Mouse (Mus musculus): ENCODE data around the gene Impdh1. TPM values are rescaled to one million over a fixed set of nuclear protein-coding genes. Genes with fewer than 3 reads are reported as not detected.
"Not testable (repeated sequence)": the region's sequence is repeated elsewhere in the genome, so short reads cannot be mapped to it uniquely, and the experiment has no call there.

Gene Impdh1
- 10 to 100 TPM; 92.7 to 96.6 TPM for total RNA-seq (2021)

- intact Hi-C loops (cut with DNase I), result no loop called here
Measured at GRCm38 (mm10) chr6:29215881-29216501, at the start of gene Impdh1. Gene Impdh1 (minus strand): TSS chr6:29216364.

GRCm38 (mm10) chr6:29264456-29264781 lies 48.3 kb upstream of the Impdh1 start:
- intact Hi-C loops (cut with DNase I), result no loop called here

More at GRCm38 (mm10) chr6:29215881-29216501, at the start of gene Impdh1:
- peak; percentile 91 for DNase-seq

GRCm38 (mm10) chr6:29263650-29264455 lies 47.7 kb upstream of the Impdh1 start:
- intact Hi-C loops (cut with DNase I), result no loop called here
- DNase-seq, result peak; percentile 77

More at GRCm38 (mm10) chr6:29264456-29264781, 48.3 kb upstream of the Impdh1 start:
- no peak for DNase-seq

GRCm38 (mm10) chr6:29261831-29262230 lies 45.7 kb upstream of the Impdh1 start:
- intact Hi-C loops (cut with DNase I), result no loop called here
- no peak for DNase-seq

- DNase-seq, result no peak
- intact Hi-C loops (cut with DNase I), result no loop called here
Measured at GRCm38 (mm10) chr6:29259418-29259817, 43.3 kb upstream of the Impdh1 start.

- intact Hi-C loops (cut with DNase I), result no loop called here
- DNase-seq, result no peak
Measured at GRCm38 (mm10) chr6:29247072-29247471, 30.9 kb upstream of the Impdh1 start.

- DNase-seq, result no peak
- intact Hi-C loops (cut with DNase I), result no loop called here
Measured at GRCm38 (mm10) chr6:29246585-29246984, 30.4 kb upstream of the Impdh1 start.

GRCm38 (mm10) chr6:29246183-29246582 lies 30.0 kb upstream of the Impdh1 start:
- intact Hi-C loops (cut with DNase I), result no loop called here
- no peak for DNase-seq

GRCm38 (mm10) chr6:29245272-29246120 lies 29.3 kb upstream of the Impdh1 start:
- no peak for DNase-seq
- intact Hi-C loops (cut with DNase I), result no loop called here

GRCm38 (mm10) chr6:29242265-29242664 lies 26.1 kb upstream of the Impdh1 start:
- intact Hi-C loops (cut with DNase I), result no loop called here
- DNase-seq, result no peak

- DNase-seq, result no peak
- intact Hi-C loops (cut with DNase I), result no loop called here
Measured at GRCm38 (mm10) chr6:29241697-29242096, 25.5 kb upstream of the Impdh1 start.

GRCm38 (mm10) chr6:29240806-29241205 lies 24.6 kb upstream of the Impdh1 start:
- peak; percentile 51 for DNase-seq

GRCm38 (mm10) chr6:29234272-29234671 lies 18.1 kb upstream of the Impdh1 start:
- intact Hi-C loops (cut with DNase I), result no loop called here
- no peak for DNase-seq

More at GRCm38 (mm10) chr6:29240806-29241205, 24.6 kb upstream of the Impdh1 start:
- intact Hi-C loops (cut with DNase I), result no loop called here

GRCm38 (mm10) chr6:29233710-29234109 lies 17.5 kb upstream of the Impdh1 start:
- no peak for DNase-seq
- intact Hi-C loops (cut with DNase I), result no loop called here

- intact Hi-C loops (cut with DNase I), result no loop called here
- no peak for DNase-seq
Measured at GRCm38 (mm10) chr6:29232321-29232720, 16.2 kb upstream of the Impdh1 start.

GRCm38 (mm10) chr6:29231799-29232198 lies 15.6 kb upstream of the Impdh1 start:
- DNase-seq, result no peak
- intact Hi-C loops (cut with DNase I), result no loop called here

- intact Hi-C loops (cut with DNase I), result no loop called here
- DNase-seq, result no peak
Measured at GRCm38 (mm10) chr6:29230386-29230785, 14.2 kb upstream of the Impdh1 start.

- intact Hi-C loops (cut with DNase I), result no loop called here
- DNase-seq, result no peak
Measured at GRCm38 (mm10) chr6:29229265-29229913, 13.2 kb upstream of the Impdh1 start.

- DNase-seq; intact Hi-C loops (cut with DNase I): not testable (repeated sequence)
Measured at GRCm38 (mm10) chr6:29217717-29218116, 1.6 kb upstream of the Impdh1 start.

GRCm38 (mm10) chr6:29215181-29215580 lies 983 bp downstream of the Impdh1 start:
- intact Hi-C loops (cut with DNase I), result no loop called here
- no peak for DNase-seq

- intact Hi-C loops (cut with DNase I), result no loop called here
- no peak for DNase-seq
Measured at GRCm38 (mm10) chr6:29214776-29215175, 1.4 kb downstream of the Impdh1 start.

Measured in left cerebral cortex, postnatal 4 days (tissue).